Comparison of ENCODE assay signal across 16 mouse cellular contexts in genomic region chr2:131541686-131542085, GRCm38 (mm10). TPM values are rescaled to one million over a fixed set of nuclear protein-coding genes. Genes with fewer than 3 reads are reported as not detected.
A peak's percentile ranks its signal among the peaks of the same experiment; 100 is the strongest.
DNase-seq lines count a peak whose midpoint lies in the region; ATAC-seq lines count a peak whose summit lies in the region.
"Had no signal": no experiment of that assay in that cellular context is flagged by ENCODE, and none has a peak within 500 bp of the region (broad histone marks: within the 10 kb centered on the region; RNA-seq: fewer than 3 reads in every experiment).

No protein-coding gene starts in this region.

- no peak overlapping the region for H3K4me3 ChIP-seq in hindbrain, embryonic 16.5 days (ENCODE audit: low read length)
- no peak overlapping the region for H3K4me3 ChIP-seq in hindbrain, embryonic 13.5 days
- H3K4me3 ChIP-seq: limb, embryonic 15.5 days had no signal

- no peaks in the 10 kb centered on the region for H3K9me3 ChIP-seq in hindbrain, embryonic 16.5 days (ENCODE audit: control insufficient read depth, low read length)
- no peaks in the 10 kb centered on the region for H3K9me3 ChIP-seq in hindbrain, embryonic 13.5 days
- H3K9me3 ChIP-seq: limb, embryonic 15.5 days had no signal

- peaks cover 13% of the 10 kb centered on the region for H3K4me1 ChIP-seq in hindbrain, embryonic 16.5 days (ENCODE audit: control insufficient read depth, insufficient read depth, low read depth, low read length)
- peaks cover 12% of the 10 kb centered on the region for H3K4me1 ChIP-seq in hindbrain, embryonic 13.5 days (replicated peaks)

- peak; percentile 82 for DNase-seq in retina, postnatal 1 day
- no peak for DNase-seq in retina, embryonic 14.5 days (ENCODE audit: low spot score)
- DNase-seq in cerebellum, adult 9-10 months = peak; percentile 73
- DNase-seq: adrenal gland, postnatal 36 days; heart, adult 18-20 months; lung, embryonic 14.5 days; midbrain, embryonic 14.5 days; thymus, adult 18-20 months had no signal

- H3K27ac ChIP-seq in hindbrain, embryonic 16.5 days (ENCODE audit: low read depth, low read length) = no peak overlapping the region
- H3K27ac ChIP-seq in hindbrain, embryonic 13.5 days = no peak overlapping the region
- H3K27ac ChIP-seq: limb, embryonic 15.5 days; macrophage had no signal

- H3K4me2 ChIP-seq in hindbrain, embryonic 16.5 days (ENCODE audit: low read length) = no peak overlapping the region
- H3K4me2 ChIP-seq in hindbrain, embryonic 13.5 days = no peak overlapping the region
- H3K4me2 ChIP-seq: limb, embryonic 15.5 days; lung, embryonic 14.5 days had no signal

- H3K36me3 ChIP-seq in hindbrain, embryonic 16.5 days (ENCODE audit: control insufficient read depth, insufficient read depth, low read length) = no peaks in the 10 kb centered on the region
- no peaks in the 10 kb centered on the region for H3K36me3 ChIP-seq in hindbrain, embryonic 13.5 days
- H3K36me3 ChIP-seq: limb, embryonic 15.5 days had no signal

- H3K9ac ChIP-seq in hindbrain, embryonic 16.5 days (ENCODE audit: low read depth, low read length) = no peak overlapping the region
- no peak overlapping the region for H3K9ac ChIP-seq in hindbrain, embryonic 13.5 days
- H3K9ac ChIP-seq: limb, embryonic 15.5 days; lung, embryonic 14.5 days had no signal

- peaks cover 10% of the 10 kb centered on the region for H3K27me3 ChIP-seq in hindbrain, embryonic 16.5 days (replicated peaks; ENCODE audit: control insufficient read depth, insufficient read depth, low read length)
- H3K27me3 ChIP-seq in hindbrain, embryonic 13.5 days = peaks cover 20% of the 10 kb centered on the region

- ATAC-seq in hindbrain, embryonic 16.5 days = peak; percentile 71
- ATAC-seq in hindbrain, embryonic 13.5 days (ENCODE audit: low FRiP score) = no peak
- ATAC-seq in inflammation-experienced regulatory T-cells, adult 6 months = no peak
- no peak for ATAC-seq in erythroblast, adult 5-6 weeks (replicated peaks; ENCODE audit: low FRiP score, poor library complexity, severe bottlenecking)

- WGBS in hindbrain, embryonic 16.5 days = 48% methylated on average over 4 of the region's 4 CpGs
- WGBS in hindbrain, embryonic 13.5 days = 76% methylated on average over 4 of the region's 4 CpGs

RNA-seq across cellular contexts. Expression of gene Adra1d, which starts 20.4 kb away (rescaled TPM):
- polyA plus RNA-seq in hindbrain, embryonic 16.5 days (2015; fragmentation: Nextera tagmentation; extraction: Ambion mirVana) = 0.29 and 0.65 TPM in 2 replicates
- polyA plus RNA-seq in hindbrain, embryonic 13.5 days (2015; fragmentation: Nextera tagmentation; extraction: Ambion mirVana) = 0.10 and 0.25 TPM in 2 replicates
- polyA plus RNA-seq in inflammation-experienced regulatory T-cells, adult 6 months (2017; shearing (Covaris generic)) = not detected
- total RNA-seq in erythroblast, adult 5-6 weeks (2015; ENCODE audit: low replicate concordance) = not detected in 2 replicates
- total RNA-seq in erythroblast, adult 5-6 weeks (2017; ENCODE audit: low replicate concordance) = not detected in 2 replicates
- total RNA-seq: common myeloid progenitor, adult 5-6 weeks had no signal
- polyA plus RNA-seq: forebrain, embryonic 11.5 days; macrophage; midbrain, embryonic 14.5 days had no signal

RNA-seq across cellular contexts. Expression of gene Smox, which starts 50.4 kb away (rescaled TPM):
- polyA plus RNA-seq in hindbrain, embryonic 16.5 days (2015; fragmentation: Nextera tagmentation; extraction: Ambion mirVana) = 60.3 and 70.9 TPM in 2 replicates
- polyA plus RNA-seq in hindbrain, embryonic 13.5 days (2015; fragmentation: Nextera tagmentation; extraction: Ambion mirVana) = 47.9 and 50.1 TPM in 2 replicates
- polyA plus RNA-seq in inflammation-experienced regulatory T-cells, adult 6 months (2017; shearing (Covaris generic)) = 10 to 100 TPM in 2 of 3 experiments, 1 to 10 TPM in 1; 8.6 to 14.8 (median 12.8) TPM
- 250 and 267 TPM in 2 replicates for total RNA-seq in erythroblast, adult 5-6 weeks (2015; ENCODE audit: low replicate concordance)
- total RNA-seq in erythroblast, adult 5-6 weeks (2017; ENCODE audit: low replicate concordance) = 332 and 572 TPM in 2 replicates
